Comparison of ENCODE assay signal across 8 mouse cellular contexts in the genomic region with DNA sequence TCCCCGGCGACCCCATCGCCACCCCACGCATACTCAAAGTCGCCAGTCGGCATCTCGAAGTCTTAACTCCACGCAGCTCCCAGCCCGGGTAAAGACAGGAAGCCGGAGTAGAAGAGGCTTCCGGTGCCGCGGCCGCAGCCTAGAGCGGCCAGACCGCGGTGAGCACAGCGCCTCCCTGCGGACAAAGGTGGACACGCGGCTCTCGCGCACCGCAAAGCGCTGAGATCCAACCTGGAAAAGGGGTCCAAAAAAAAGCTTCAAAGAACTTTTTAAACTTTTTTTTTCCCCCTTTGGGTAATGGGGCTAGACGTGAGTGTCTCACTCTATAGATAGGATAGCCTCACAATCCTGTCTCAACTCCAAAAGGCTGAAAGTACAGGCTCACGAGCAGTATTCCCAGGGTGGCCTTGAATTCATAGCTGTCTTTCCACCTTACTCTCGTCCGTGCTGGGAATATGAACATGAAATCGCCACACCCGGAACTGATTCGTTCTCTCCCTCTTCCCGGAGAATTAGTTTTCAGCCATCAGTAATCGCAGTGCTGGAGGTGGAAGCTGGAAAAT. TPM values are rescaled to one million over a fixed set of nuclear protein-coding genes. Genes with fewer than 3 reads are reported as not detected.
A peak's percentile ranks its signal among the peaks of the same experiment; 100 is the strongest.
DNase-seq lines count a peak whose midpoint lies in the region; ATAC-seq and TF ChIP-seq lines count a peak whose summit lies in the region.

A gene (minus strand): TSS at position 113 of the 563 bp plus-strand sequence.

- H3K36me3 ChIP-seq in erythroblast, embryonic 14.5 days (ENCODE audit: control insufficient read depth), result peaks cover 48% of the 10 kb centered on the region
- peaks cover 34% of the 10 kb centered on the region for H3K36me3 ChIP-seq in heart, embryonic 11.5 days (ENCODE audit: control insufficient read depth, insufficient read depth, low read length)
- H3K36me3 ChIP-seq in kidney, embryonic 16.5 days (ENCODE audit: insufficient read depth, low read length), result peaks cover 31% of the 10 kb centered on the region
- peaks cover 25% of the 10 kb centered on the region for H3K36me3 ChIP-seq in liver, embryonic 14.5 days (replicated peaks; ENCODE audit: control insufficient read depth, insufficient read depth, low read depth)
- H3K36me3 ChIP-seq in stomach, embryonic 15.5 days, result peaks cover 27% of the 10 kb centered on the region

- peak within 1 kb of the TSS; percentile 97 for H3K4me2 ChIP-seq in heart, embryonic 11.5 days
- peak within 1 kb of the TSS; percentile 97 for H3K4me2 ChIP-seq in kidney, embryonic 16.5 days (replicated peaks; ENCODE audit: low read depth, low read length)
- peak within 1 kb of the TSS; percentile 96 for H3K4me2 ChIP-seq in liver, embryonic 14.5 days (ENCODE audit: low read depth)
- H3K4me2 ChIP-seq in stomach, embryonic 15.5 days, result peak within 1 kb of the TSS; percentile 75

- peak; percentile 82 to 86 for DNase-seq in CD8-positive naive resting alpha-beta T cell, adult 2 months (ENCODE audit: low read depth in 2 of 2, low spot score in 2 of 2)
- peak; percentile 66 for DNase-seq in brain, embryonic 18.5 days (ENCODE audit: low read depth, low spot score)
- DNase-seq in liver, embryonic 14.5 days (ENCODE audit: low read depth in 3 of 3, low spot score in 3 of 3), result peak; percentile 75 to 78 (median 77)
- peak; percentile 86 for DNase-seq in neural tube, embryonic 10.5 days (ENCODE audit: extremely low spot score, low spot score)

- H3K9me3 ChIP-seq in erythroblast, embryonic 14.5 days (ENCODE audit: control insufficient read depth, low read length), result no peaks in the 10 kb centered on the region
- no peaks in the 10 kb centered on the region for H3K9me3 ChIP-seq in heart, embryonic 11.5 days (replicated peaks; ENCODE audit: control insufficient read depth, low read length)
- no peaks in the 10 kb centered on the region for H3K9me3 ChIP-seq in kidney, embryonic 16.5 days (ENCODE audit: low read length)
- H3K9me3 ChIP-seq in liver, embryonic 14.5 days (ENCODE audit: control insufficient read depth, low read length), result no peaks in the 10 kb centered on the region
- no peaks in the 10 kb centered on the region for H3K9me3 ChIP-seq in stomach, embryonic 15.5 days

- peak within 1 kb of the TSS; percentile 98 for H3K9ac ChIP-seq in heart, embryonic 11.5 days (ENCODE audit: low read depth, low read length)
- peak within 1 kb of the TSS; percentile 95 for H3K9ac ChIP-seq in kidney, embryonic 16.5 days (replicated peaks; ENCODE audit: low read length)
- peak within 1 kb of the TSS; percentile 94 for H3K9ac ChIP-seq in liver, embryonic 14.5 days (replicated peaks)
- H3K9ac ChIP-seq in stomach, embryonic 15.5 days, result peak within 1 kb of the TSS; percentile 96

- H3K4me1 ChIP-seq in erythroblast, embryonic 14.5 days (ENCODE audit: control insufficient read depth), result peaks cover 57% of the 10 kb centered on the region
- peaks cover 18% of the 10 kb centered on the region for H3K4me1 ChIP-seq in heart, embryonic 11.5 days (ENCODE audit: control insufficient read depth, insufficient read depth, low read length)
- H3K4me1 ChIP-seq in kidney, embryonic 16.5 days (ENCODE audit: insufficient read depth, low read length), result peaks cover 17% of the 10 kb centered on the region
- peaks cover 7 to 19% of the 10 kb centered on the region in 2 experiments for H3K4me1 ChIP-seq in liver, embryonic 14.5 days (replicated peaks; ENCODE audit: control insufficient read depth in 2 of 2, insufficient read depth in 2 of 2, low read length in 1 of 2)
- peaks cover 15% of the 10 kb centered on the region; the same call in 1 of the 2 replicates for H3K4me1 ChIP-seq in stomach, embryonic 15.5 days

- peak within 1 kb of the TSS; percentile 85 for H3K4me3 ChIP-seq in erythroblast, embryonic 14.5 days (replicated peaks)
- peak within 1 kb of the TSS; percentile 98 for H3K4me3 ChIP-seq in heart, embryonic 11.5 days (ENCODE audit: low read depth, low read length)
- peak within 1 kb of the TSS; percentile 89 for H3K4me3 ChIP-seq in kidney, embryonic 16.5 days (ENCODE audit: low read length)
- H3K4me3 ChIP-seq in liver, embryonic 14.5 days (ENCODE audit: insufficient read depth in 1 of 2, low read depth in 2 of 2, low read length in 2 of 2), result peak within 1 kb of the TSS; percentile 81 to 96
- peak within 1 kb of the TSS; percentile 92 for H3K4me3 ChIP-seq in stomach, embryonic 15.5 days (replicated peaks)

- ATAC-seq in heart, embryonic 11.5 days (replicated peaks; ENCODE audit: insufficient number of reproducible peaks, low FRiP score, low TSS enrichment), result peak; percentile 76
- peak; percentile 84 for ATAC-seq in kidney, embryonic 16.5 days (ENCODE audit: low FRiP score, low TSS enrichment)
- ATAC-seq in liver, embryonic 14.5 days (ENCODE audit: insufficient read depth), result peak; percentile 77
- ATAC-seq in stomach, embryonic 15.5 days (ENCODE audit: insufficient read depth, low FRiP score, low read depth), result peak; percentile 85

- 5% methylated on average over 34 of the region's 34 CpGs for WGBS in heart, embryonic 11.5 days (ENCODE audit: insufficient replicate concordance)
- WGBS in kidney, embryonic 16.5 days, result 4% methylated on average over 34 of the region's 34 CpGs
- 4% methylated on average over 34 of the region's 34 CpGs for WGBS in liver, embryonic 14.5 days (ENCODE audit: insufficient replicate concordance)
- WGBS in stomach, embryonic 15.5 days, result 4% methylated on average over 34 of the region's 34 CpGs

- H3K27ac ChIP-seq in heart, embryonic 11.5 days (ENCODE audit: low read depth, low read length), result peak within 1 kb of the TSS; percentile 57; the same call in 1 of the 2 replicates
- no peak within 1 kb of the TSS for H3K27ac ChIP-seq in kidney, embryonic 16.5 days (ENCODE audit: low read length)
- H3K27ac ChIP-seq in liver, embryonic 14.5 days, result peak within 1 kb of the TSS; percentile 40
- 0 out of 2 replicates have a peak within 1 kb of the TSS, but pooled peaks have one; percentile 65 for H3K27ac ChIP-seq in stomach, embryonic 15.5 days

- no peaks in the 10 kb centered on the region for H3K27me3 ChIP-seq in erythroblast, embryonic 14.5 days (ENCODE audit: control insufficient read depth)
- no peaks in the 10 kb centered on the region for H3K27me3 ChIP-seq in heart, embryonic 11.5 days (ENCODE audit: control insufficient read depth, insufficient read depth, low read length)
- no peaks in the 10 kb centered on the region for H3K27me3 ChIP-seq in kidney, embryonic 16.5 days (ENCODE audit: insufficient read depth, low read length)
- no peaks in the 10 kb centered on the region for H3K27me3 ChIP-seq in liver, embryonic 14.5 days (ENCODE audit: control insufficient read depth, insufficient read depth, low read length)
- H3K27me3 ChIP-seq in stomach, embryonic 15.5 days (replicated peaks), result no peaks in the 10 kb centered on the region

- TF ChIP-seq CTCF in liver, embryonic 14.5 days (IDR thresholded peaks at IDR 0.05; ENCODE audit: low read depth), result peak; percentile 98

- TF ChIP-seq EP300 in liver, embryonic 14.5 days (IDR thresholded peaks at IDR 0.05; ENCODE audit: low read depth), result no peak

RNA-seq across cellular contexts. Expression of the gene that starts here (rescaled TPM):
- polyA plus RNA-seq in erythroblast, embryonic 14.5 days (2012), result 46.8 and 55.3 TPM in 2 replicates
- polyA plus RNA-seq in heart, embryonic 11.5 days (2014; fragmentation: Nextera tagmentation; extraction: Ambion mirVana), result 276 and 286 TPM in 2 replicates
- 299 and 319 TPM in 2 replicates for polyA plus RNA-seq in kidney, embryonic 16.5 days (2015; fragmentation: Nextera tagmentation; extraction: Ambion mirVana)
- 74.2 and 104 TPM in 2 replicates for polyA plus RNA-seq in liver, embryonic 14.5 days (2012; rRNA removed)
- polyA plus RNA-seq in liver, embryonic 14.5 days (2014; fragmentation: Nextera tagmentation; extraction: Ambion mirVana), result 170 and 181 TPM in 2 replicates
- polyA plus RNA-seq in stomach, embryonic 15.5 days (2015; fragmentation: Nextera tagmentation; extraction: Ambion mirVana), result 283 and 327 TPM in 2 replicates
